Mouse (Mus musculus): ENCODE measurements around the gene Pqlc2.

Pqlc2 gene

DNA sequence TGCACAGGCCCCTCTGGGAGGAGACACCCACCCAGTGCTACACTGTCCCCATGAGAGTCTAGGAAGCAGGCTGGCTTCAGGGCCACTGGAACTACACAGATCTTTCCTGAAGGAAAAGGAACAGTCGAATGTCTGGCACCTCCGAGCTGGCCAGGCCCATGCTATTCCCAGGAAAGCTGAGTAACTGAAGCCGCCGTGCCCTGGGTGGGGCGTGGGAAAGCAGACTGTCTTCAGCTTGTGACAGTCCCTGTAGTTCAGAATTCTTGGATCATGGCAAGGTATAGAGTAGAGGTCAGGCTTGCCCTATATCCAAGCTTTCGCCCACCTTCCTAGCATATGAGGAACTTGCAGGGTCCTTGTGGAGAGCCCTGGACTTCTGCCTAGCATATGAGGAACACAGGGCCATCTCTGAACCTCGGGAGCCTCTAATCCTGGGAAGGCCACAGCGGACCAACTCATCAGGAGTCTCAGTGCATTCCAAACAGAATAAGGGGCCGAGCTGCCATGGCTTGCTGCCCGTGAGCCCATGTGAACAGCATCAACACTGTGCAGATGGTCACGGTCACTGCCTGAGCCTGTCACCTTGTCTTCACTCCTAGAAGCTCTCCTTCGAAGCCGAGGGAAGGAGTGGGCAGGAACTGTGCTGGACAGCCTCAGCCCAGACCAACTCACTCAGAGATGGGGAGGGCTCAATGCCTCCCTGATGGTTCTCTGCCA is 44.6 kb downstream of the Pqlc2 start:
- no peak for DNase-seq (ENCODE audit: low read depth, low spot score)

- DNase-seq (ENCODE audit: low read depth, low spot score), result no peak
Measured at GRCm38 (mm10) chr4:139262981-139263380, 47.5 kb downstream of the Pqlc2 start.

- DNase-seq (ENCODE audit: low read depth, low spot score), result no peak
Measured at GRCm38 (mm10) chr4:139259302-139259871, 51.1 kb downstream of the Pqlc2 start.

DNA sequence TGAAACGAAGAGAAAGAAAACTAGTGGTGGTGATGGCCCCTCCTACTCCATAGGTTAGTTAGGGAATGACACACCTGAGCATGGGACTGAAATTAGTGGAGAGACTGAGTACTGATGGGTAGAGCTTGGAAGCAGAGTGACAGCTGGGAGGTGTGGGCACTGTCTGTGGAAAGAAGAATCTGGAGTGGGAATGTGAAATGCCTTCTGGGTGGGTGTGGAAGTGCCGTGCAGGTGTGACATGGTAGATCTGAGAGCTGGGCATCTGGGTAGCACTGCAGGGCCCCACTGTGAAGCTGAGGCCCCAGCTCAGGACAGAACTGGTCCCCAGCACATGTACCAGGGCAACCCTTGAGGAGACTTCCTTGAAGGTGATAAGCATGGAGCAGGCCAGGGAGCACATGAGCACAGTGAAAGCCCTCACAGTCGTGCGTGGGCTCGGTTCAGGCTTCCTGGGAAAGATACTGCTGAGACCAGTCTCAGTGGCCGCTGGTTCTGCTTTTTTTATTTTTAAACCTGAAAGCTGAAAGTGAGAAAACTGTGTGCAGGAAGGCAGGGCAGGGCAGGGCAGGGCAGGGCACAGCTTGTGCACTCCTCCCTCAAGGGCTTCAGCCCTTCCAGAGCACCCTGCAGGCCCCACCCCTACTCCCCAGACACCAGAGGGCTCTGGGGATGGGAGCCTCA is 51.7 kb downstream of the Pqlc2 start:
- DNase-seq (ENCODE audit: low read depth, low spot score), result no peak

DNA sequence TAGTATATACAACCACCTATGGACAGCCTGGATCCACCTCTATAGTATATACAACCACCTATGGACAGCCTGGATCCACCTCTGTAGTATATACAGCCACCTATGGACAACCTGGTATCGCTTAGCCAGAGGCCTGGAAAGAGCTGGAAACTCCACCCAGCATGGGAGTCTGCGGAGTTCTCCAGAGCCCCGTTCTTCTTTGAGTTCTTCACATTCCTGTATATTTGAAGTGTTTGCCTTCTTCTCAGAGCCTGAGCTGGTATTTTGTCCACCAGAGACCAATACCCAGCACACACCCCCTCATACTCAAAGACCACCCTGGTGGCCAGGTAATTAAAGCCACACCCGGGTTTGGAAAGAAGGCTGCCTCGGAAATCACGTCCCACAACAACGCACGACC is 53.8 kb downstream of the Pqlc2 start:
- DNase-seq (ENCODE audit: low read depth, low spot score), result no peak

DNA sequence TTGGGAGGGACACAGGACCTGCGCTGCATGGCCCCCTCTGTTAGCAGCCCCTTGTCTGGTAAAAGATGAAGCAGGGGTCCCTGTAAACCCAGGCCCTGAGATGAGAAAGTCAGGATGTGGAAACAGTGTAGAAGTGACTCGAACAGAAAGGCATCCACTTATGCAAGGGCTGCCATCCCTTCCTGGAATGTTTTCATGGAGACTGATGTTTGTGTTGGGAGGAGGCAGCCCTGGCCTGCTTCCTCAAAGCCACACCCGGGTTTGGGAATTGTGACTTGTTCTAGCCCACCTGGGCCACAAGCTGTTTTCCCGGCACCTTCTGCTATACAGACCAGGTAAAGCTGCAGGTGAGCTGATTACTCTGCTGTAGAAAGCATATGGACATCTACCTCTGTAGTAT is 54.4 kb downstream of the Pqlc2 start:
- no peak for DNase-seq (ENCODE audit: low read depth, low spot score)

- no peak for DNase-seq (ENCODE audit: low read depth, low spot score)
Measured at GRCm38 (mm10) chr4:139253206-139253605, 57.3 kb downstream of the Pqlc2 start.

DNA sequence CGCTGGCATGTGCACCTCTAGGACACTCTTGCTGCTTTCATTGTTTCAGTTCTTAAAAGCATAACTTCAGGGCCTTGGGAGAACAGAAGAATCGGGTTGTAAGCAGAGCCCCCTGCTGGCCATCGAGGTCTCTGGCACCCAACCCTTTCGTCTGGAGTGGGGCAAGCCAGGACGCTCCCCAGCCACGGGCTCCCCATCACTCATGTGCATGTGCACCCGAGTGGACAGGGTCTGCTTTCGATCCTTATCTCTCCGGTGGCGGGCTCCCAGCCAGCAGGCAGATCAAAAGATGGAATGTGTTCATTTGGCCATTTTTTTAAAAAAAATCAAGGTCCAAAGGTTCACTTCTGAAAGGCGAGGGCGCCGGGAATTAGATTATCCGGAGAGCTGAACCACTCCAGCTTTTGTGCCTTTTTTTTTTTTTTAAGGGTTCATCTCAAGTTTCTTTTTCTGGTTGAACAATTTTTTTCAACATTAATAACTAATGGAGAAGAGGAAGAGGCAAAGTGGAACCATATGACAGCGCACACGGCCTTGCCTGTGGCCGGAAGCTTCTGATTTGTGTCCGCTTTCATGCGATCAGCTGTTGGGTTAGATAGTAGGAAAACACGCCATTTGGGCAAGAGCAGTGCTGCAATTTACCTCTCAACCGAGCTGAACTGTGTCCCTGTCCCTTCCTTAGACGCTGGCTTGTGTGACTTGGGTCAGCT is 58.3 kb downstream of the Pqlc2 start:
- DNase-seq (ENCODE audit: low read depth, low spot score), result peak; percentile 69

- DNase-seq (ENCODE audit: low read depth, low spot score), result no peak
Measured at GRCm38 (mm10) chr4:139250886-139251285, 59.6 kb downstream of the Pqlc2 start.

GRCm38 (mm10) chr4:139250043-139250442 is 60.5 kb downstream of the Pqlc2 start:
- DNase-seq (ENCODE audit: low read depth, low spot score), result no peak

- no peak for DNase-seq (ENCODE audit: low read depth, low spot score)
Measured at GRCm38 (mm10) chr4:139248736-139249135, 61.8 kb downstream of the Pqlc2 start.

- no peak for DNase-seq (ENCODE audit: low read depth, low spot score)
Measured at GRCm38 (mm10) chr4:139247966-139248365, 62.5 kb downstream of the Pqlc2 start.

- DNase-seq (ENCODE audit: low read depth, low spot score), result no peak
Measured at GRCm38 (mm10) chr4:139246130-139246877, 64.2 kb downstream of the Pqlc2 start.

DNA sequence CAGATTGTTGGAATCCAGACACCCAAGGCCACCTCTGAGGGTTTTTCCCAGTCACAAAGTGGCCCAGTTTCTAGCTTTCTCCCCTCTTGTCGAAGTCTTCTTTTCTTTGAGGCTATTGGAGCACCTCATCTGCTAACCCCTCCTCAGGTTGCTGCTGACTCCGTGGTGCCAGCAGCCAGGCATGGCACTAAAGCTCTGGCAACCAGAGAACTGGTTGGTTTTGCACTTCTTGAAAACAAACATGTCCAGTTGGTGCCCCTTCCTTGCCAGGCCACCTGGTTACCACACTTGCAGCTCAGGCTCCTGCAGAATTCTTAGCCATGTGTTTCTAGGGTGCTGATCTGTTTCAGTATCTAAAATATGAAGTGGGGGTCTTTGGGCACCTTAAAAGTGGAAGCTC is 65.0 kb downstream of the Pqlc2 start:
- no peak for DNase-seq (ENCODE audit: low read depth, low spot score)

DNA sequence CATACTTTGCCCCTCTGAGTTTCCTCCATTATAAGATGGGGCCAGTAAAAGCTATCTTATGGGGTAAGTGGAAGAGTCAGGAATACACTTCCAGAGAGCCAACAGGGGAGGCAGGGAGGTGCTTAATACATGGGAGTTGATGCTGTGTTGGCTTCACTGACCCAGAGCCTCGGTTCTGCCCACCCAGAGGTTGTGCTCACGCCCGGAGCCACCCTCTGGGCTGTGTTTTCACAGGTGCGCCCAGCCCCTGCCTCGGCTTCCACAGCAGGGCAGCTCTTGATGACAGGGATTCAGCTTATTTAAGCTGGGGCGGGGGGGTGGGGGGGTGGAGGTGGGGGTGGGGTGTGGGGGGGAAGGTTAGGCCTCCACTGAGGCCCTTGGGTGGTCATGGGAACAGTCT is 65.7 kb downstream of the Pqlc2 start:
- DNase-seq (ENCODE audit: low read depth, low spot score), result no peak

- no peak for DNase-seq (ENCODE audit: low read depth, low spot score)
Measured at GRCm38 (mm10) chr4:139244176-139244575, 66.3 kb downstream of the Pqlc2 start.
